Mouse (Mus musculus) left cerebral cortex, adult 18-20 months (tissue): ENCODE data around the gene Ctcf. TPM values are rescaled to one million over a fixed set of nuclear protein-coding genes. Genes with fewer than 3 reads are reported as not detected.
A peak's percentile ranks its signal among the peaks of the same experiment; 100 is the strongest.

Experiments used
- DNase-seq, 2 experiments: peaks; one replicate each; pipeline ENCODE4 v3.0.0; 2021 to 2022; ENCODE audit warnings: low spot score in 2 of 2, mixed read lengths in 1 of 2
- total RNA-seq, 2 experiments: library from RNA; stranded (reverse); gene quantifications; 2 replicates each; pipeline ENCODE4 v1.2.3; 2021

Gene Ctcf
- total RNA-seq, 2 experiments from 2014 or later, result 68.0 to 68.4 TPM

- DNase-seq, result peak; percentile 53 to 79
Observed at GRCm38 (mm10) chr8:105700566-105700965, 64.2 kb downstream of the Ctcf start.

- peak; percentile 94 to 95 for DNase-seq
Observed at GRCm38 (mm10) chr8:105700966-105701824, 64.8 kb downstream of the Ctcf start, which contains the start of the genes Acd and Pard6a. Gene Acd, minus strand, starts transcription at chr8:105701102. Gene Pard6a, plus strand, starts transcription at chr8:105701148.

- DNase-seq, result no peak
Observed at GRCm38 (mm10) chr8:105702001-105702401, 65.6 kb downstream of the Ctcf start.

DNA sequence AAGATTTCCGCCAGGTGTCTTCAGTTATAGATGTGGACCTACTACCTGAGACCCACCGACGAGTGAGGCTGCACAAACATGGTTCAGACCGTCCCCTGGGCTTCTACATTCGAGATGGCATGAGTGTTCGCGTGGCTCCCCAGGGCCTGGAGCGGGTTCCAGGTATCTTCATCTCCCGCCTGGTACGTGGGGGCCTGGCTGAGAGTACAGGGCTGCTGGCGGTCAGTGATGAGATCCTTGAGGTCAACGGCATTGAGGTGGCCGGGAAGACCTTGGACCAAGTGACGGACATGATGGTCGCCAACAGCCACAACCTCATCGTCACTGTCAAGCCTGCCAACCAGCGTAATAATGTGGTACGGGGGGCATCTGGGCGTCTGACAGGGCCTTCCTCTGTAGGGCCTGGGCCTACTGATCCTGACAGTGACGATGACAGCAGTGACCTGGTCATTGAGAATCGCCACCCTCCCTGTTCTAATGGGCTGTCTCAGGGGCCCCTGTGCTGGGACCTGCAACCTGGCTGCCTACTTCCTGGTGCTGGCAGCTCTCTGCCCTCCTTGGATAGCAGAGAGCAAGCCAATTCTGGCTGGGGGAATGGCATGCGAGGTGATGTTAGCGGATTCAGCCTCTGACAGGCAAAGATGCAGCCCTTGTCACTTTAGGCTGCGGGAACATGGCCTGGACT, 66.5 kb downstream of the Ctcf start:
- DNase-seq, result no peak

DNA sequence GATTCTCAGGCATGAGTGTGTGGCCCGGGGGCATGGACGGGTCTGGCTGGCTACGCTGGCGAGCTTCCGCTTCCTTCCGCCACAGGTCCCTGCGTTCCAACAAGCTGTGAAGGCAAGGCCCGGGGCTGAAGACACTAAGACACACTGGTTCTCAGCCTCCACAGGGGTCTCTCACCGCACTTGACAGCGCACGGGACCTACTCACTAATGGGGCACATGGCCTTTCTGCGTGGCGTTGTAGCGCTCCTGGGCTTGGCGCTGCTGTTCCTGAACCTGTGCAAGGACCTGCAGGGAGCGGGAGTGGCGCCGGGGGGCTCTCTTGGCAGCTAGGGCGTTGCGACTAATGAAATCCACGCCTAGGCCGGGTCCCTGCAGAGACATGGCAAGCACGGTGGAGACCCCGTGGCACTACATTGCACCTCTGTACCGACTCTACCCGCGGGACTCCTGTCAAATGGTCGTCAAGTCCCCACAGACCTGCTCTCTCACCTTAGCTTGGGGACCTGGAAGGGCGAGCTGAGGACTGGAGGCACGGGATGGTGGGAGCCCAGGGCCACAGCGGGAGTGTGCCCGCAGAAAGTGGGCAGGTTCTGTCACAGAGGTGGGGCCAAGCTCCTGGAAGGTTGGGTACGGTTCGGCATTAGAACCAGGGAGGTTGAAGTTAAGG, 67.9 kb downstream of the Ctcf start:
- no peak for DNase-seq

DNA sequence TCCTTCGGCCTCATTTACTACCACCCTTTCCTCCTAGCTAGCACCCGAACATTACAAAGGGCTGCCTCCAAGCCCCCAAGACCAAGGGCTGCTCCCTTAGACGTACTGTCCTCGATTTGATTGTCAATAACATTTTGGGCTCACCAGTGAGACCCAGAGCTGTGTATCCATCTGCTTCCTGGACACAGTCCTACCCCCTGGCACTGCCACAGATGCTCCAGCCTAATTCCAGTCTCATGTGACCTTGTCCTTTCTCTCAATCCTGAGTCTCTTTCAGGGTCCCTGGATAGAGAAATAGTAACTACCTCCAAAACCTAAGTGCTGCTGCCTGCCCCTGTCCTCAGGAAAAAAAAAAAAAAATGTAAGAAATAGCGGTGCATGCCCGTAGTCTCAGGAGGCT, 68.6 kb downstream of the Ctcf start:
- no peak for DNase-seq

GRCm38 (mm10) chr8:105706426-105706825, 70.1 kb downstream of the Ctcf start:
- no peak for DNase-seq

GRCm38 (mm10) chr8:105707498-105708403, 71.4 kb downstream of the Ctcf start, which contains the start of the genes 4933405L10Rik and Enkd1:
Gene 4933405L10Rik, plus strand, starts transcription at chr8:105707655.
Gene Enkd1, minus strand, starts transcription at chr8:105708210.
- peak; percentile 84 to 86 for DNase-seq

DNA sequence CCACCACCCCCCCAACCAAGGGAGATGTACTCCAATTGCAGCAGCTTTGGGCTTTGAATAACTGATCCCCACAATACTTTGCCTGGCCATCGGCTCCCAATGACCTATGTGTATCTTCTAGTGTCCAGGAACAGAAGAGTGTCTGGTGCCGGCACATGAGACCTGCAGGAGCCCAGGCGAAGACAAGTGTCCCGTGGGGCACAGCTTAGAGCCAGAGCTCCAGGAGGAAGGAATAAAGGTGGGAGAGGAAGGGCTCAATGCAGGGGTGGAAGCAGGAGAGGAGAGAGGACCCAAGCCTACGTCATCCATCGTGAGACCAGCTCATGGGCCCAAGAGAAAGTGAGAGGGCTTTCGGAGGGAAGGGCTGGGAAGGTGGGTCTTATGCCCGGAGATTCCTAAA, 72.3 kb downstream of the Ctcf start:
- DNase-seq, result no peak

DNA sequence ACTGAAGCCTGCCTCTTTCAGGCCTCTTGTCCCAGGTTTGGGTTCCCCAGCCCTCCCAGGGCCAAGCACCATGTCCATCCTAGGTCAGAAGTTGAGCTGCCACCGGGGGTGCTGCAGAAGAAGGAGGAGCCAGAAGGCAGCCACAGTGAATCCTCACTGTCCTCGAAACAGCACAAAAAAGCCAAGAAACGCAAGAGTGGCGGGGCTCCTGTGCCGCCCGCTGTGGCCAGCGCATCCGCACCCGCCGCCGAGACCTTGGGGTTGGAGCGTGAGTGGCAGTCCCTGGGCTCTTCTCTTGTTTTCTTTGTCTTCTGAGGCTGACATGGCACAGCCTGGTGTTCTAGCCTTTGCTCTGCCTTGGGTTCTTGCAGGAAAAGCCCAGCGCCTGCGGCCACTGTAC, 72.9 kb downstream of the Ctcf start:
- DNase-seq, result no peak

- no peak for DNase-seq
Observed at GRCm38 (mm10) chr8:105712286-105712685, 75.9 kb downstream of the Ctcf start.

DNA sequence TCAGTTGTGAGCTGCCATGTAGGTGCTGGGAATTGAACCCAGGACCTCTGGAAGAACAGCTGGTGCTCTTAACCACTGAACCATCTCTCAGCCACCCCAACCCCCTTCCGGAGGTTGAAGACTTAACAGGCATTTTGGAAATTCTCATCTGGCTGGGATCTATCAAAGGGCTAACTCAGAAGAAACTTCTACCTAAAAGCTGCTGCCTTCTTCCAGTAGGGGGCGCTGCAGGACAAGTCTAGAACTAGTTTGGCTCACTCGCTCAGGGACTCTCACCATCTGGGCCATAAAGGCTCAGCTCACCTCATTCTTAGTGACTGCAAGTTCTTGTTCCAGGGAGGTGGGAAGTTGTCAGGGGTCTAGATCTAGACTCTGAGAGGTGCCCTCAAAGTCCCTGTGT, 77.8 kb downstream of the Ctcf start:
- peak; percentile 78 to 88 for DNase-seq

- DNase-seq, result no peak
Observed at GRCm38 (mm10) chr8:105715042-105715441, 78.7 kb downstream of the Ctcf start.

GRCm38 (mm10) chr8:105716302-105716945, 80.1 kb downstream of the Ctcf start:
- no peak for DNase-seq

- DNase-seq, result no peak
Observed at GRCm38 (mm10) chr8:105719637-105720036, 83.3 kb downstream of the Ctcf start.

DNA sequence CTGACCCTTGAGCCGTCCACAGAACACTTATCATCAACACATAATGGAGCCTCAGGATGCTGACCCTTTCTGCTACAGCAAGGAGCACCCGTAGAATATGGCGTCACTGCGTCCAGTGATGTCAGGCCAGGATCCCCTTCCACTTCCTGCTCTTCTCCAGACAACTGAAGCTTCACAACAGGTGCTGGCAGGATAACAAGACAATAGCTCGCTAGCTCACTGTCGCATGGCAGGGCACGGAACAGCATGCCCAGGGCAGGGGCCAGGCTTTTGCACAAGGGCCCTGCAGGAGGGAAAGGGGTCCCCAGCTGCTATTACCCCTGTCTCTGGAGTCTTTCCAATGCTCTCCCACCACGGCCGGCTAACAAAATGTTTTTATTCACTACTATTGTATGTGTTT, 86.5 kb downstream of the Ctcf start:
- no peak for DNase-seq

GRCm38 (mm10) chr8:105725726-105726125, 89.4 kb downstream of the Ctcf start:
- DNase-seq, result no peak

DNA sequence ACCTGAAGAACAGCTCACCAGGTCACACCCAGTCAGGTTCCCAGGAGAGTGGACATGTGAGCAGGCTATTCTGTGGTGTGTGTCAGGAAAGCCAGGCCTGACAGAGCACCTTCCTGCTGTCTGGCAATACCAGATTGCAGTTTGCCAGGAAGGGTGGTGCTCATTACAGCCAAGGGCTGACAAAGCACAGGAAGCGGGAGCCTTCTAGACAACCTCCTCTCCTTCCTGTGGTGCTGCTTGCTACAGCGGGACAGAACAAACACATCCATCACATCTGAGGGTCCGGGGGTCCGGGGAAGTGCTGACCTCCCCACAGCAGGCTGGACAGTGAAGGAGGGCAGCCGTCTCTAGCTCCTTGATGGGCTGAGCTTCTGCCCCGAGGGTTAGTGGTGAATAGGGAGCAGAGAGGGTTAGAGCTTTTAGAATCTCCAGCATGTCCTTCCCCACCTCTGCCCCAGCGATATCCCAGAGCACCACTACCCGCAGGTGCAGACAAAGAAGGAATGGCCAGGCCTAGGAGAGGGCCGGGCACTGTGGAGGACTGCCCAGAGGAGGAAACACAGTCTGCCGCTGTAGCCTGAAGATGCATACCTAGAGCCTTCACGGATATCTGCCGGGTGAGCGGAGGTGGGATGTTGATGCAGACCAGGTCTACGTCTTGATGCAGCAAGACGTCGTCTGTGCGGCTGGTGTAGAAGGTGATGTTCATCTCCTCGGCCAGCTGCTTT, 91.2 kb downstream of the Ctcf start:
- DNase-seq, result no peak

- DNase-seq, result no peak
Observed at GRCm38 (mm10) chr8:105732186-105732585, 95.8 kb downstream of the Ctcf start.
